Mouse (Mus musculus): ENCODE results near the gene Olfr658.
A peak's percentile ranks its signal among the peaks of the same experiment; 100 is the strongest.

Olfr658 gene

DNA sequence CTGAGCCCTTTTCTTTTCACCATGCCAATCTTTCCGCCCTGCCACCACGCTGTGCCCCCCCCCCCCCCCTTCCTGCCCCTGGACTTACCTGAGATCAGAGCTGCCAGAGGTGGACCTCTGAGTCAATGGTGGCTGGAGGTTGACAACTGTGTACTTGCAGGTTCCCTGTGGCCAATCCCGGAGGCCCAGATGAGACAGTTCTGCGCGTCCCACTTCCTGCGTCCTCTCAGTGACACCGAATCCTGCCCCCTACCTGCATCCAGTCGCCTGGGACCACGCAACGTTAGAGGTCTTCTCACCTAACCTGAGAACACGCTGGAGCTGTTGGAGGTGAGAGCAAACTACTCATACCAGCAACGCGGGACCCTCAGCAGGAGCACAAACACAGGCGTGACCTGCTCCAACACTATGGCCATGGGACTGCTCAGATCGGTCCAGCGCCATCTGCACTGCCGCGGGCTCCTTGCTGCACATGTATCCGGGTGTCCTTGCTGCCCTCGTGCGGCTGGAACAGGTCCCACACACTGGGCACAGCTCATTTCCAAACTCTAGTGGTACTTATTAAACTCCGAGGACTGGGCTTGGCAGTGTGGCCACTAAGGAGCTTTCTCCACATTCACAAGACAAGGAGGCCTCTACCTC is at the start of gene Olfr658:
Olfr658 (minus strand) TSS at position 465 of the 642 bp plus-strand sequence.
- peak; percentile 20 to 62 for DNase-seq (ENCODE audit: low spot score in 2 of 2)

DNA sequence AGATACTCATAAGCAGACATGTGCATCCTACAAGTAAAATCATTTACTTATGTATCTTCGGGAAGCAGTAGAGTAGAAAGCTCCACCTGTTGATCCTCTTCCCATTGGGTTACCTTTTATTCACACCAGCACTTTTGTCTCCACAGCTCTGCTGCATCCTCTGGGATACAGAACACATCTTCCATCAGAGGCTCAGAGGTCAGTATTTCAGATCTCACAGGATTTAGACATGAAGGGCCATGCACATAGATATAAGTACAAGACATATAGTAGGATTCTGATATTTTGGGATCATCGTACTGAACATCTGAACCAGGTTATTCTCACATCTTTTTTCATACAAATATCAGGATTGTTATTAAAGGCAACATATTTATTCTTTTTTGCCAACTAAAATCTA is 39.1 kb upstream of the Olfr658 start, which contains the start of gene Olfr661:
Olfr661 (plus strand) TSS at position 301 of the 400 bp plus-strand sequence.
- no peak for DNase-seq (ENCODE audit: low spot score in 2 of 2)

DNA sequence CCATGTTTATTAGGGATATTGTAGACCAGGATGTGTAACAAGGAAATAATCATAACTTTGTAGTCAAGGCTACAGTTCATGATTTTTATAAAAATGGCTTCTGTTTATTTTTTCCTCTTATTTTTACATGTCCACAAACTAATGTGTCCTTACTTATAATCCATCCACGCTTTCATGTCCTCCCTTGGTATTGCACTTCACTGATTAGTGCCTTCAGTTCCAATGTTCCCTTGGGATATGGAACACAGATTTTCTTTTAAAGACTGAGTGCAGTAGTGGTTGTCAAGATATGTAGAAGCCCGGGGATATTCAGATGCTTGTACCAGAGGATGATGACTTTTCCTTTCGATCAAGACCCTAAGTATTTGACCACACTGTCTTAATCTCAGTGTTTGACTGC is 19.3 kb upstream of the Olfr658 start, which contains the start of gene Olfr659:
Olfr659 (plus strand) TSS at position 301 of the 400 bp plus-strand sequence.
- DNase-seq (ENCODE audit: low spot score in 2 of 2): no peak

DNA sequence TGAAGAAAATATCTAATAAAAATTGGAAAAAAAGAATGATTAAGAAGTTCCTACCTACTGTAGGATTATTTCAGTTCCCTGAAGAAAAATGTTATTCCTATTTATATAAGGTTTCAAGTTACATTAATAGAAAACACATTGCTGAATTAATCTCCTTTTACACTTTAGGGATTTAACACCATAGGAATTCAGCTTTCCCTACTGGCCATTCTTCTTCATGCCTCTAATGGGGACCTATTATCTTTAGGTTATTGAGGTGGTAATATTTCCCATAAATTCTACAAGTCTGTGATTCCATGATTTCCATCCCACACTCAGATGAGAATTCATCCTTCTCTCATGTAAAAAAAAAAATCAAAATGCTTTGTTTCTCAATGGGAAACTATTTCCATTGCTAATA is 22.6 kb downstream of the Olfr658 start, which contains the start of gene Olfr657:
Olfr657 (plus strand) TSS at position 301 of the 400 bp plus-strand sequence.
- no peak for DNase-seq (ENCODE audit: low spot score in 2 of 2)

DNA sequence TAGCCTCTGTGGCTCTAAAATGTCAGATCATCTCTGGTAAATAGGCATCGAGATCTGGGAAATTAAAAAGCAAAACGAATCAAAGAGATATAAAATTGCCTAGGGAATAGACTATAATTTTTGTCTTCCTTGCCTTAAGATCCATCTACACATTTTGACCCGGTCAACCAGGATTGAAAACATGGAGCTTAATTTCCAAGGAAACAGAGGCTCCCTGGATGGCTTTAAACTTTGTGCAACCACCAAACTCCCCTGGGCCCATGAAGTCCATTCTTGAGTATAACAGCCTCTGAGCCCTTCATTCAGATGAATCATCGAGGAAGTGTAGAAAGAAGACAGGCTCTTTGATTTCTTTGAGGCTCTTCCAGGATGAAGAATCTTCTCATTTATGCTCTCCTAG is 33.5 kb downstream of the Olfr658 start, which contains the start of gene Olfr656:
Olfr656 (plus strand) TSS at position 301 of the 400 bp plus-strand sequence.
- DNase-seq (ENCODE audit: low spot score in 2 of 2): no peak

DNA sequence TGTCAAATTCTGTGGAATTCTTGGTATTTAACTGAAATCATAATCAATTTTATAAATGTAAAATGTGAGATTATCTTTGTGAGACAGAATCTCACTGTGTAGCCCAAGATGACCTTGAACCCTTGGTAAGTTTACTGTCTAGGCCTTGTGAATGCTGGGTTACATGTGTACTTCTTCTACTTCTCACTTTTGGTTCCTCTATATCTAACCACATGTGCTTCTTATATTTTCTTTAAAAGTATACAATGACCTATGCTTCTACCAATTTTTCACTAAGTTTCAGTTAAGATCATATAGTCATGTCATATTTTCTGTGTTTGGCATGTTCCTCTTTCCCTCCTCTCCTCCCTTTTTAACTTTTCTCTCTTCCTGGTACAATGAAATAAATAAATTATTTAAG is 42.4 kb downstream of the Olfr658 start:
- DNase-seq (ENCODE audit: low spot score in 2 of 2): no peak

DNA sequence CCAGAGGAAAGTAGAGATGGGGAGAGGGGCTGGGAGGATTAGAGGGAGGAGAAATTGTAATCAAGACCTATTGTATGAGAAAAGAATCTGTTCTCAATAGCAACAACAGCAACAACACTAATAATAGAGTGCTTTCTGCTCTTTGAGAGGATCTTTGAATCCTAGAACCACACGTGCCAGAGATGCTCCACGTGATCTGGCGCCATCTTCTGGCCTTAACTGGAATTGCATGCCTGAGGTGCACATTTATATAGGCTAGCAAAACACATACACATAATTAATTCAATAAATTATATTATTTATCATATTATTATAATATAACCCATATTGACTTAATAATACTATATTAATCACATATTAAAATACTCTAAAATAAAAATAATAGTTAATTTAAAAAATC is 43.9 kb downstream of the Olfr658 start:
- DNase-seq (ENCODE audit: low spot score in 2 of 2): peak; percentile 26 to 79

DNA sequence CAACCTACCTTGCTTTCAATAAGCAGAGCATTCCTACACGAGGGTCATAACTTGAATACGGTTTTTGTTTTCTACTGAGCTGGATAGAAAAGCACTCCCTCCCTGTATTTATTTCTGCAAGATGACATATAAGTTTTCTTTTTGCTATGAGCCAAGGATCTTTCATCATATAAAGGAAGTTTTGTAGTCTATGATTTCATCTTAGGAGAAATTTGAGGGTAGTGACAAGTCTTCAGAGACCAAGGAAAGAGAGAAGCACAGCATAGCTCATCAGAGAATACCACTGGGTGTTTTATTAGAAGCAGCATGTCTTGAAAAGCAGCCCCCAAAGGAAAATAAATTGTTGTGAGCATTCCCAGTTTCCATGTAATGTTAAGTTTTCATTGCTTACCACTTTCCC is 45.4 kb downstream of the Olfr658 start, which contains the start of gene Olfr655:
Olfr655 (minus strand) TSS at position 101 of the 400 bp plus-strand sequence.
- no peak for DNase-seq (ENCODE audit: low spot score in 2 of 2)
